Mouse (Mus musculus) cerebellum, adult 2 months (tissue): ENCODE measurements around the gene Art4.

Experiments used
- CTCF ChIP-seq: fragments of 200-500 bp; IDR thresholded peaks from 2 replicates; pipeline ENCODE4 v1.5.1; 2011; ENCODE audit warnings: low read depth, mild to moderate bottlenecking, control low read depth, low read length, moderate library complexity, borderline replicate concordance; ENCODE audit not compliant: insufficient read depth
- POLR2A ChIP-seq: fragments of 200-500 bp; IDR thresholded peaks from 2 replicates; pipeline ENCODE4 v1.6.1; 2011; ENCODE audit warnings: low read length, control low read depth, borderline replicate concordance; ENCODE audit not compliant: insufficient read depth

DNA sequence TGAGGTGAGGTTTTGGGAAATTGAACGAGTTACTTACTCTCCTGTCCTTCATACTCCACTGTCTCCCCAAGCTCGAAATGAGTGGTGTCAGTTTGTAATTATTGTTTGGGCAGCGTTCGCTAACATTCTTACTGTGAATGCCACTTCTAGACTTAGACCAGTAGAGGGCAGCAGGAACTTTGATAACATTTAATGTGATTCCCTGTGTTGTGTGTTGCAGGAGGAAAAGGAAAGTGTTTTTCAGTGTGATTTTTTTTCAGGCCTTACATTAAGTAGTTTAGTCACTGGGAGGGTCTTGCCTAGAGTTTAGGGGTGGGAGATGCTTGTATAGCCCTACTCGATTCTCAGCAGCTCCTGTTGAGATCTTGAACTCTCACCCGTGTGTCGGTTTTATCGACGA lies 3.5 kb upstream of the Art4 start:
- TF ChIP-seq POLR2A (no peak), CTCF (peak; percentile 19; the same call in 1 of the 2 replicates)
